Mouse (Mus musculus) embryonic fibroblast, embryonic 13.5 days (primary cell): Measurements from ENCODE around the gene Gm10188.

Source experiments
- CTCF ChIP-seq: IDR thresholded peaks from 2 replicates; pipeline ENCODE4 v1.5.1; 2011; ENCODE audit warnings: mild to moderate bottlenecking, control low read depth, low read length, moderate library complexity, borderline replicate concordance; ENCODE audit not compliant: insufficient read depth
- POLR2A ChIP-seq: IDR thresholded peaks from 2 replicates; pipeline ENCODE4 v1.6.1; 2011; ENCODE audit warnings: low read depth, mild to moderate bottlenecking, control low read depth, low read length, moderate library complexity

- no peak for TF ChIP-seq CTCF
- TF ChIP-seq POLR2A: no peak
These were observed 34.1 kb upstream of the Gm10188 start for GRCm38 (mm10) chr1:132263618-132264017.
